Mouse (Mus musculus) bone marrow macrophage, adult 2 months (primary cell): Measurements from ENCODE around the gene Adam12.

Experiments used
- CTCF ChIP-seq: IDR thresholded peaks from 2 replicates; pipeline ENCODE4 v1.5.1; 2012; ENCODE audit warnings: low read depth, mild to moderate bottlenecking, low read length, moderate library complexity
- POLR2A ChIP-seq: IDR thresholded peaks from 2 replicates; pipeline ENCODE4 v1.6.1; 2012; ENCODE audit warnings: mild to moderate bottlenecking, low read depth, low read length, borderline replicate concordance

GRCm38 (mm10) chr7:133990930-133991329, 241.0 kb downstream of the Adam12 start:
- no peak for TF ChIP-seq CTCF
- TF ChIP-seq POLR2A: no peak
